Mouse (Mus musculus): ENCODE measurements around the gene Rbm38. TPM values are rescaled to one million over a fixed set of nuclear protein-coding genes. Genes with fewer than 3 reads are reported as not detected.

The Rbm38 gene
- polyA plus RNA-seq, 1 experiment from 2014 or later, result 29.9 TPM

DNA sequence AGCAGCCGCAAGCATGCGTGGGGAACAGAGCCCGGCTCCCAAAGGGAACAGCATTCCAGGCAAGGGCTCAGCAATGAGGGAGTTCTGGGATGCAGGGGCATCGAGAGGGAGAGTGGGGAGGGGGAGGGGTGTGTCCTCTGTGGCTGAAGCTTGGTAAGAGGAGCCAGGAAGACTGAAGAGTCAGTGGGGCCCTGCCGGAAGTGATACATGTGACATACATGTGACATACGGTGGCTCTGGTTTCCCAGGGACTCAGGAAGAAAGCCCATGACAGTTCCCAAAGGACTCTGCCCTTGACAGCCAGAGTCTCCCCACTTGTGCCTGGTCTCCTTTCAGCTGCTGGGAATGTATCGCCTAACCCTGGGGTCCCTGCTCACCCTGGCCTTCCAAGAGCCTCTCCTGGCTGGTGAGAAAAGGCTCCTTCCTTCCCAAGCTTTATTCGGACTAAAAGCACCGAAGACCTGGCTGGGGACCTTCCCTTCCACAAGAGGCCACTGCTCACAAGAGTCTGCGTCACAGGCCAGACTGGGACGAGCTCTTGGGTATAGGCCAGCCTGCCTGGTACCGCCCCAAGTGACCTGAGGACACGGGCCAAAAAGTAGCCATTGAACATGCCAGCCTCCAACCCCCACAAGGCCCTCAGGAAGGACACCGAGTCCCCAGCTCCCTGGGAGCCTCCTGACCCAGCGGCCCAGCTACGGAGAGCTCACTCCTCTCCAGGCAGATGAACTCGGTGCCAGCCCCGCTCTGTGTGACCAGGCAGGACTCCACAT is 24.1 kb downstream of the Rbm38 start:
- H3K27ac ChIP-seq (ENCODE audit: low read depth, low read length), result no peak overlapping the region
- H3K27me3 ChIP-seq (replicated peaks; ENCODE audit: control insufficient read depth, insufficient read depth, low read length), result no peaks in the 10 kb centered on the region
- DNase-seq (ENCODE audit: low spot score) (no peak), ATAC-seq (no peak)
- no peaks in the 10 kb centered on the region for H3K9me3 ChIP-seq (replicated peaks; ENCODE audit: control insufficient read depth, low read length)
- no peaks in the 10 kb centered on the region for H3K4me1 ChIP-seq (ENCODE audit: control insufficient read depth, insufficient read depth, low read length)
- no peaks in the 10 kb centered on the region for H3K36me3 ChIP-seq (ENCODE audit: control insufficient read depth, insufficient read depth, low read length)
- H3K4me3 ChIP-seq (ENCODE audit: low read depth, low read length), result no peak overlapping the region
- 84% methylated on average over 18 of the region's 18 CpGs for WGBS
- no peak overlapping the region for H3K4me2 ChIP-seq (ENCODE audit: low read length)
- H3K9ac ChIP-seq (ENCODE audit: low read length), result no peak overlapping the region

DNA sequence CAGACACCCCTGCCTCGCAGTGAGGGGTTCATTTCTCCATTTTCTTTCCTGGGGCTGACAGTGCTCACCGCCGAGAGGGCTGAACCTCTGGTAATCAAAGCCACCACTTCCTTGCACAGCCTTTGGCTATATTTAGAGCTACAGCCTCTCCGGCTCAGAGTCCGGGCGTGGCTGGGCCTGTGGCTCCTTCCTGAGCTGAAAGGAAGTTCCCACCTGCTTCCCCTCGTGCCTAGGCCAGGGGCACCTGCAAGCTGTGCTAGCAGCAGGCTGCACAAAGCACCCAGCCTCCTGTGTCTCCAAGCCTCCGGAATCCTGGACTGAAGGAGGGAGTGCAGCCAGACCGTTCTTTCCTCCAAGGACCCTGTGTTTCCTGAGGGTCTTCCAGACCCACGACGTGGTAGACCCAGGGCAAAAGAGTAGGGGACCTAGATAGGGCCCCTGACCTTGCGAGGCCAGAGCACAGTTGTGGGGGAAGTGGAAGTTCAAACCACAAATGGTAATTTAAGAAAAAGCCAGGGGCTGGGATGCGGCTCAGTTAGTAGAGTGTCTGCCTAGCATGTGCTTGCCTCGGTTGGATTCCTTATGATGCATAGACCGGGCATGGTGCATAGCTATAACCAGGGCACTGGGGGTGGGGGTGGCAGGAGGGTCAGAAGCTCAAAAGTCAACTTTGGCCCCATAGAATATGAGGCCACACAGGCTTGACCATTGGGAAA is 26.4 kb downstream of the Rbm38 start:
- DNase-seq (ENCODE audit: low spot score) (no peak), ATAC-seq (no peak)
- no peaks in the 10 kb centered on the region for H3K9me3 ChIP-seq (replicated peaks; ENCODE audit: control insufficient read depth, low read length)
- H3K27me3 ChIP-seq (replicated peaks; ENCODE audit: control insufficient read depth, insufficient read depth, low read length), result no peaks in the 10 kb centered on the region
- no peak overlapping the region for H3K4me2 ChIP-seq (ENCODE audit: low read length)
- no peak overlapping the region for H3K4me3 ChIP-seq (ENCODE audit: low read depth, low read length)
- WGBS, result 77% methylated on average over 15 of the region's 15 CpGs
- H3K27ac ChIP-seq (ENCODE audit: low read depth, low read length), result no peak overlapping the region
- no peaks in the 10 kb centered on the region for H3K4me1 ChIP-seq (ENCODE audit: control insufficient read depth, insufficient read depth, low read length)
- H3K9ac ChIP-seq (ENCODE audit: low read length), result no peak overlapping the region
- H3K36me3 ChIP-seq (ENCODE audit: control insufficient read depth, insufficient read depth, low read length), result no peaks in the 10 kb centered on the region

- Histone ChIP-seq H3K9me3 (replicated peaks; ENCODE audit: control insufficient read depth, low read length) (no peaks in the 10 kb centered on the region), H3K36me3 (ENCODE audit: control insufficient read depth, insufficient read depth, low read length) (no peaks in the 10 kb centered on the region), H3K4me3 (ENCODE audit: low read depth, low read length) (no peak overlapping the region), H3K4me2 (ENCODE audit: low read length) (no peak overlapping the region), H3K27ac (ENCODE audit: low read depth, low read length) (no peak overlapping the region), H3K27me3 (replicated peaks; ENCODE audit: control insufficient read depth, insufficient read depth, low read length) (no peaks in the 10 kb centered on the region), H3K9ac (ENCODE audit: low read length) (no peak overlapping the region), H3K4me1 (ENCODE audit: control insufficient read depth, insufficient read depth, low read length) (no peaks in the 10 kb centered on the region)
- no peak for ATAC-seq
- 41% methylated on average over 5 of the region's 5 CpGs for WGBS
- DNase-seq (ENCODE audit: low spot score), result no peak
These were observed 27.2 kb downstream of the Rbm38 start for GRCm38 (mm10) chr2:173047471-173047870.

DNA sequence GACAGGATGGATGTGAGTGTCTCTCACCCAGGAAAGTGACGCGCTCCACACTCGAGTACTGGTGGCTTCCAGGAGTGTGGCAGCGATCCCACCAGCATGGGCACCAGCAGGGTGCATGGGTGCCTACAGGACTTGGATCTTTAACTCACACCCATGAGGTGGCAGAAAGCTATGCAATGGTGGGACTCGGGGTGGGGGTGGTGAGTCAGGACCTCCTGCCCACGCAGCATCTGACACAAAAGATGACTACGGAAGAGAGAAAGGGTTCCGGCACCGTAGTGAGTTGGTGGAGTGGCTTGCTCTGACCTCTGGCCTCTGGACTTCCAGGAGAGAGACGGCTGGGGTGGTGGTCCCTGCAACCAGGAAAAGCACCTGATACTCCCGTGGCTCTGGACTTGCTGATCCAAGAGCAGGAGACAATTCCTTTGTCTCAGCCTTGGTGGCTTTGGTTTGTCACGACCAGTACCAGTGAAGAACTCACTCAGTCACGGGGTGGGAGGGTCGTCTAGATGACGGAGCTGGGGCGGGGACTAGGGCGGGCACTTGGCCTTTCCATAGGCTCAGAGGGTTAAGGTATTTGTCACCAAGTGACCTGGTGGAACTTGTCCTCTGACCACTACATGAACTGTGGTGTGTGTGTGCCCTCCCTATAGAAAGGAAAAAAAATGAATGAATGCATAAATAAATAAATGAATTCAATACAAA is 27.9 kb downstream of the Rbm38 start:
- no peak overlapping the region for H3K4me3 ChIP-seq (ENCODE audit: low read depth, low read length)
- no peaks in the 10 kb centered on the region for H3K36me3 ChIP-seq (ENCODE audit: control insufficient read depth, insufficient read depth, low read length)
- H3K27ac ChIP-seq (ENCODE audit: low read depth, low read length), result no peak overlapping the region
- no peaks in the 10 kb centered on the region for H3K27me3 ChIP-seq (replicated peaks; ENCODE audit: control insufficient read depth, insufficient read depth, low read length)
- 59% methylated on average over 17 of the region's 17 CpGs for WGBS
- no peak for DNase-seq (ENCODE audit: low spot score)
- H3K4me1 ChIP-seq (ENCODE audit: control insufficient read depth, insufficient read depth, low read length), result no peaks in the 10 kb centered on the region
- ATAC-seq, result no peak
- H3K4me2 ChIP-seq (ENCODE audit: low read length), result no peak overlapping the region
- H3K9me3 ChIP-seq (replicated peaks; ENCODE audit: control insufficient read depth, low read length), result no peaks in the 10 kb centered on the region
- no peak overlapping the region for H3K9ac ChIP-seq (ENCODE audit: low read length)

DNA sequence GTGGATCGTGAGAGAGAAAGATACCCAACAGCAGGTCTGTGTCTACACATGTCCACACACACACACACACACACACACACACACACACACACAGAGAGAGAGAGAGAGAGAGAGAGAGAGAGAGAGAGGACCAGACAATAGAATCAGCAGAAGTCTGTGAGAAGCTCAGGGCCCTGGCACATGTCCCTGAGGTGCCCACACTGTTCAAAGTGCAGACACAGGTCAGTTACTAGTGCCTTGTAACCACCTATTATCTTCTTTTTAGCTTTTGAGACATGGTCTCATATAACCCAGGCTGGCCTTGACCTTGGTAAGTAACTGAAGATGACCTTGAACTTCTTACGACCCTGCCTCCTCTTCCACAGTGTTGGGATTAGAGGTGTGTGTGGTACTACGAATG is 28.9 kb downstream of the Rbm38 start:
- Histone ChIP-seq H3K27ac (ENCODE audit: low read depth, low read length) (no peak overlapping the region), H3K27me3 (replicated peaks; ENCODE audit: control insufficient read depth, insufficient read depth, low read length) (no peaks in the 10 kb centered on the region), H3K4me3 (ENCODE audit: low read depth, low read length) (no peak overlapping the region), H3K4me1 (ENCODE audit: control insufficient read depth, insufficient read depth, low read length) (no peaks in the 10 kb centered on the region), H3K36me3 (ENCODE audit: control insufficient read depth, insufficient read depth, low read length) (no peaks in the 10 kb centered on the region), H3K9ac (ENCODE audit: low read length) (no peak overlapping the region), H3K9me3 (replicated peaks; ENCODE audit: control insufficient read depth, low read length) (no peaks in the 10 kb centered on the region), H3K4me2 (ENCODE audit: low read length) (no peak overlapping the region)
- 83% methylated on average over 3 of the region's 3 CpGs for WGBS
- ATAC-seq (no peak), DNase-seq (ENCODE audit: low spot score) (no peak)

DNA sequence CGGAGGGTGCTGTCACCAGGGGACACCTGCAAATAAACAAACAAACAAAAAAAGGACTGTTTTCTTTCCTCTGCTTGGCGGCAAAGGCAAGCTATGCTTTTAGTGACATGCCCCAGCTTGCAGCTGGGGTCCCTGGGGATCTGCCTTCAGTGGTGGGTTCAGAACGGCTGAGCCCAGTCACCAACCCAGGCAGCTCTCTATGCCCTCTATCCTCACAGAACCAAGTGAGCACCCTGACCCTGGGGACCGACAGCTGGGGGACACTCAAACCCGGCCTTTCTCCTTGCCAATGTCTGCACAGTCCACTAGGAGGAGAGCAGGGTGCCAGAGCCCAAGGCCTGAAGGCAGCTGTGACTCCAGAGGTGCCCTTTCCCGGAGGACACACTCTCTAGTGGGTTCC is 29.5 kb downstream of the Rbm38 start:
- no peak overlapping the region for H3K4me2 ChIP-seq (ENCODE audit: low read length)
- H3K27me3 ChIP-seq (replicated peaks; ENCODE audit: control insufficient read depth, insufficient read depth, low read length), result no peaks in the 10 kb centered on the region
- no peak overlapping the region for H3K27ac ChIP-seq (ENCODE audit: low read depth, low read length)
- H3K9me3 ChIP-seq (replicated peaks; ENCODE audit: control insufficient read depth, low read length), result no peaks in the 10 kb centered on the region
- 48% methylated on average over 6 of the region's 6 CpGs for WGBS
- no peak for DNase-seq (ENCODE audit: low spot score)
- no peaks in the 10 kb centered on the region for H3K36me3 ChIP-seq (ENCODE audit: control insufficient read depth, insufficient read depth, low read length)
- H3K4me1 ChIP-seq (ENCODE audit: control insufficient read depth, insufficient read depth, low read length), result no peaks in the 10 kb centered on the region
- no peak overlapping the region for H3K4me3 ChIP-seq (ENCODE audit: low read depth, low read length)
- H3K9ac ChIP-seq (ENCODE audit: low read length), result no peak overlapping the region
- ATAC-seq, result no peak

- no peaks in the 10 kb centered on the region for H3K36me3 ChIP-seq (ENCODE audit: control insufficient read depth, insufficient read depth, low read length)
- no peak overlapping the region for H3K4me3 ChIP-seq (ENCODE audit: low read depth, low read length)
- ATAC-seq, result no peak
- WGBS, result 24% methylated on average over 8 of the region's 8 CpGs
- no peaks in the 10 kb centered on the region for H3K4me1 ChIP-seq (ENCODE audit: control insufficient read depth, insufficient read depth, low read length)
- no peak for DNase-seq (ENCODE audit: low spot score)
- H3K27ac ChIP-seq (ENCODE audit: low read depth, low read length), result no peak overlapping the region
- H3K4me2 ChIP-seq (ENCODE audit: low read length), result no peak overlapping the region
- no peak overlapping the region for H3K9ac ChIP-seq (ENCODE audit: low read length)
- H3K27me3 ChIP-seq (replicated peaks; ENCODE audit: control insufficient read depth, insufficient read depth, low read length), result no peaks in the 10 kb centered on the region
- H3K9me3 ChIP-seq (replicated peaks; ENCODE audit: control insufficient read depth, low read length), result no peaks in the 10 kb centered on the region
These were observed 30.5 kb downstream of the Rbm38 start for GRCm38 (mm10) chr2:173050604-173051382.

DNA sequence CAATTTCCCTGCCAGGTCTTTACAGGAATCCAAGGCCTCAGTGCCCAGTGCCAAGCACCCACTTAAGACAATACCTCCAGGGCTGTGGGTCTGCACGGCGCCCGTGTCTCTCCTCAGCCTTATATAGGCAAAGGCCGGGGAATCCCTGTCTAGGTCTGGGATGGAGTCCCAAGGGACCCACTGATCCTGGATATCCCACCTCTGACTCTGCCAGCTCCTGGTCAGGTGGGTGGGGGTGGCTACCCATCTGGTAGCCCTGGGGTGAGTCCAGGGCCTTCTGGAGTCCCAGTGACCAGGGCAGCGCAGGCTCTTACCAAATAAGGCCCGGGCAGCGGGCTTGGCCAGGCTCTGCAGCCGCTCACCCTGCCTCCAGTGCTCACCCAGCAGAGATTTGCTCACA is 32.6 kb downstream of the Rbm38 start:
- no peak for ATAC-seq
- WGBS, result 90% methylated on average over 8 of the region's 8 CpGs
- DNase-seq (ENCODE audit: low spot score), result no peak
- Histone ChIP-seq H3K9me3 (replicated peaks; ENCODE audit: control insufficient read depth, low read length) (no peaks in the 10 kb centered on the region), H3K4me2 (ENCODE audit: low read length) (no peak overlapping the region), H3K36me3 (ENCODE audit: control insufficient read depth, insufficient read depth, low read length) (no peaks in the 10 kb centered on the region), H3K27ac (ENCODE audit: low read depth, low read length) (no peak overlapping the region), H3K27me3 (replicated peaks; ENCODE audit: control insufficient read depth, insufficient read depth, low read length) (no peaks in the 10 kb centered on the region), H3K4me1 (ENCODE audit: control insufficient read depth, insufficient read depth, low read length) (no peaks in the 10 kb centered on the region), H3K4me3 (ENCODE audit: low read depth, low read length) (no peak overlapping the region), H3K9ac (ENCODE audit: low read length) (no peak overlapping the region)

Data from forebrain, embryonic 14.5 days (tissue).